Mouse (Mus musculus): ENCODE measurements around the gene Gm49396. TPM values are rescaled to one million over a fixed set of nuclear protein-coding genes. Genes with fewer than 3 reads are reported as not detected.

Gene Gm49396
- total RNA-seq (2021) = 1 to 10 TPM; 1.4 to 1.9 TPM

GRCm38 (mm10) chr7:30563117-30563905 lies at the start of gene Gm49396, which contains the start of the genes U2af1l4 and Psenen:
Gene Gm49396 (plus strand): TSS chr7:30563344.
Gene U2af1l4 (plus strand): TSS chr7:30563301.
Gene Psenen (minus strand): TSS chr7:30563627.
- DNase-seq (ENCODE audit: low spot score) = peak; percentile 94
- intact Hi-C loops (cut with DNase I) = no loop called here

- no peak for DNase-seq (ENCODE audit: low spot score)
- intact Hi-C loops (cut with DNase I) = no loop called here
Observed at GRCm38 (mm10) chr7:30515003-30515760, 48.0 kb upstream of the Gm49396 start.

- no peak for DNase-seq (ENCODE audit: low spot score)
- intact Hi-C loops (cut with DNase I) = no loop called here
Observed at GRCm38 (mm10) chr7:30518325-30518724, 44.8 kb upstream of the Gm49396 start.

- no peak for DNase-seq (ENCODE audit: low spot score)
- intact Hi-C loops (cut with DNase I) = no loop called here
Observed at GRCm38 (mm10) chr7:30520396-30520795, 42.7 kb upstream of the Gm49396 start.

- intact Hi-C loops (cut with DNase I) = no loop called here
- DNase-seq (ENCODE audit: low spot score) = no peak
Observed at GRCm38 (mm10) chr7:30520856-30521255, 42.3 kb upstream of the Gm49396 start.

- intact Hi-C loops (cut with DNase I) = no loop called here
- DNase-seq (ENCODE audit: low spot score) = no peak
Observed at GRCm38 (mm10) chr7:30522871-30523270, 40.3 kb upstream of the Gm49396 start.

- intact Hi-C loops (cut with DNase I) = no loop called here
- no peak for DNase-seq (ENCODE audit: low spot score)
Observed at GRCm38 (mm10) chr7:30524487-30524886, 38.7 kb upstream of the Gm49396 start.

GRCm38 (mm10) chr7:30525954-30526353 lies 37.2 kb upstream of the Gm49396 start:
- no peak for DNase-seq (ENCODE audit: low spot score)
- intact Hi-C loops (cut with DNase I) = no loop called here

- intact Hi-C loops (cut with DNase I) = no loop called here
- DNase-seq (ENCODE audit: low spot score) = no peak
Observed at GRCm38 (mm10) chr7:30526399-30526798, 36.7 kb upstream of the Gm49396 start.

GRCm38 (mm10) chr7:30526981-30527380 lies 36.2 kb upstream of the Gm49396 start:
- DNase-seq (ENCODE audit: low spot score) = no peak
- intact Hi-C loops (cut with DNase I) = no loop called here

GRCm38 (mm10) chr7:30531291-30531815 lies 31.8 kb upstream of the Gm49396 start:
- intact Hi-C loops (cut with DNase I) = no loop called here
- DNase-seq (ENCODE audit: low spot score) = no peak

GRCm38 (mm10) chr7:30532931-30533330 lies 30.2 kb upstream of the Gm49396 start:
- intact Hi-C loops (cut with DNase I) = no loop called here

GRCm38 (mm10) chr7:30533941-30534632 lies 29.1 kb upstream of the Gm49396 start:
- intact Hi-C loops (cut with DNase I) = no loop called here
- no peak for DNase-seq (ENCODE audit: low spot score)

More at GRCm38 (mm10) chr7:30532931-30533330, 30.2 kb upstream of the Gm49396 start:
- no peak for DNase-seq (ENCODE audit: low spot score)

- intact Hi-C loops (cut with DNase I) = no loop called here
- peak; percentile 90 for DNase-seq (ENCODE audit: low spot score)
Observed at GRCm38 (mm10) chr7:30534633-30535577, 28.2 kb upstream of the Gm49396 start, which contains the start of gene Arhgap33. Gene Arhgap33 (minus strand): TSS chr7:30535060.

- intact Hi-C loops (cut with DNase I) = no loop called here
- no peak for DNase-seq (ENCODE audit: low spot score)
Observed at GRCm38 (mm10) chr7:30540572-30540971, 22.6 kb upstream of the Gm49396 start.

GRCm38 (mm10) chr7:30544327-30544726 lies 18.8 kb upstream of the Gm49396 start:
- intact Hi-C loops (cut with DNase I) = no loop called here
- DNase-seq (ENCODE audit: low spot score) = no peak

GRCm38 (mm10) chr7:30549880-30550279 lies 13.3 kb upstream of the Gm49396 start:
- intact Hi-C loops (cut with DNase I) = loop anchor here (5.0 kb wide), 1 partner anchor 58 kb away; the partner anchor contains the start of gene Prodh2
- DNase-seq (ENCODE audit: low spot score) = no peak

- intact Hi-C loops (cut with DNase I) = no loop called here
- no peak for DNase-seq (ENCODE audit: low spot score)
Observed at GRCm38 (mm10) chr7:30550603-30551002, 12.5 kb upstream of the Gm49396 start.
